Mouse (Mus musculus): ENCODE measurements at regions not wholly inside any gene's neighbourhood (a gene's known extent, or its start where the extent isn't known, plus 50 kb on each side); places are given as distances from the start of the nearest gene placed in this dataset.

DNA sequence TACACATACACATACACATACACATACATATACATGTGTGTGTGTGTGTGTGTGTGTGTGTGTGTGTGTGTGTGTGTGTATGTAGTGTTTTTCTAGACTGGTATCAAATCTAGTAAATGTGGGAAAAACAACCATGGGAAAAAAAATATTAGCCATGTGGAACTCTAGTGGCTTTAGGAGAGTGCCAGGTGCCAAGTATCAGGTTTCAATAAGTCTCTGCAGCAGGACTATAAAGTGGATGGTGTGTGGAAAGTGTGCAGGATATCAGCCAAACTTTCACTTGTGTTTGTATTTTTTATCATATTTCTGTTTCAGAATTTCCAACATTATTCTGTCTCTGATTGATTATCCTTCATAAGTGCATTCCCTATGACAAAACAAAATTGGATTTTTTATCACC is 653.3 kb upstream of the Fam98a start:
- H3K9me3 ChIP-seq (replicated peaks; ENCODE audit: control insufficient read depth, low read length), result no peaks in the 10 kb centered on the region
- no peak overlapping the region for H3K4me3 ChIP-seq (ENCODE audit: low read depth, low read length)
- no peaks in the 10 kb centered on the region for H3K36me3 ChIP-seq (replicated peaks; ENCODE audit: control insufficient read depth, insufficient read depth, low read length)
- no peak overlapping the region for H3K4me2 ChIP-seq (ENCODE audit: low read depth, low read length)
- no peak overlapping the region for H3K27ac ChIP-seq (ENCODE audit: low read depth)
- no peak for DNase-seq (ENCODE audit: low spot score)
- no peaks in the 10 kb centered on the region for H3K27me3 ChIP-seq (ENCODE audit: control insufficient read depth, insufficient read depth, low read length)
- H3K4me1 ChIP-seq (ENCODE audit: control insufficient read depth, insufficient read depth), result no peaks in the 10 kb centered on the region
- H3K9ac ChIP-seq (replicated peaks; ENCODE audit: low read depth, low read length), result no peak overlapping the region
- ATAC-seq (ENCODE audit: insufficient read depth, low read depth), result no peak
- no peak for TF ChIP-seq CTCF (IDR thresholded peaks at IDR 0.05; ENCODE audit: low read depth)
- TF ChIP-seq EP300 (IDR thresholded peaks at IDR 0.05; ENCODE audit: low read depth), result no peak

DNA sequence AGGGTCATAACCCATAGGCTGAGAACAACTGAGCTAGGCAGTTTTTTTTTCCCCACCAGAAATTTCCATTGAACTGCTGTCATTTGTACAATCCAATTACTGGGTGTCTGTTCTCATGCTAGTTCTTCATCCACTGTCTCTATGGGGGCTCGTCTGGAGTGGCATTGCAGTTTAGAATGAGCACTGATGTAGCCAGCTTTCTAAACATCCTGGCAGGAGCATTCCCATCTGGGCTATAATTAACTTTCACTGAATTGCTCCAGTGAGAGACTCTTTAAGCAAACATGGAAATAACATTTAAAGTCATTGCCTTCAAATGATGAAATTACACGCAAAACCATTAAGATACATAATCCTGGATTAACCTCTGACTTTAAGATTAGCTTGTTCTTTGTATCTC is 633.1 kb upstream of the Fam98a start:
- no peaks in the 10 kb centered on the region for H3K9me3 ChIP-seq (replicated peaks; ENCODE audit: control insufficient read depth, low read length)
- H3K9ac ChIP-seq (replicated peaks; ENCODE audit: low read depth, low read length), result no peak overlapping the region
- no peak overlapping the region for H3K27ac ChIP-seq (ENCODE audit: low read depth)
- ATAC-seq (ENCODE audit: insufficient read depth, low read depth), result no peak
- TF ChIP-seq EP300 (IDR thresholded peaks at IDR 0.05; ENCODE audit: low read depth) (no peak), CTCF (IDR thresholded peaks at IDR 0.05; ENCODE audit: low read depth) (no peak)
- no peaks in the 10 kb centered on the region for H3K36me3 ChIP-seq (replicated peaks; ENCODE audit: control insufficient read depth, insufficient read depth, low read length)
- no peaks in the 10 kb centered on the region for H3K4me1 ChIP-seq (ENCODE audit: control insufficient read depth, insufficient read depth)
- no peak overlapping the region for H3K4me3 ChIP-seq (ENCODE audit: low read depth, low read length)
- H3K4me2 ChIP-seq (ENCODE audit: low read depth, low read length), result no peak overlapping the region
- no peaks in the 10 kb centered on the region for H3K27me3 ChIP-seq (ENCODE audit: control insufficient read depth, insufficient read depth, low read length)
- DNase-seq (ENCODE audit: low spot score), result no peak
- 46% methylated on average over 2 of the region's 2 CpGs for WGBS

DNA sequence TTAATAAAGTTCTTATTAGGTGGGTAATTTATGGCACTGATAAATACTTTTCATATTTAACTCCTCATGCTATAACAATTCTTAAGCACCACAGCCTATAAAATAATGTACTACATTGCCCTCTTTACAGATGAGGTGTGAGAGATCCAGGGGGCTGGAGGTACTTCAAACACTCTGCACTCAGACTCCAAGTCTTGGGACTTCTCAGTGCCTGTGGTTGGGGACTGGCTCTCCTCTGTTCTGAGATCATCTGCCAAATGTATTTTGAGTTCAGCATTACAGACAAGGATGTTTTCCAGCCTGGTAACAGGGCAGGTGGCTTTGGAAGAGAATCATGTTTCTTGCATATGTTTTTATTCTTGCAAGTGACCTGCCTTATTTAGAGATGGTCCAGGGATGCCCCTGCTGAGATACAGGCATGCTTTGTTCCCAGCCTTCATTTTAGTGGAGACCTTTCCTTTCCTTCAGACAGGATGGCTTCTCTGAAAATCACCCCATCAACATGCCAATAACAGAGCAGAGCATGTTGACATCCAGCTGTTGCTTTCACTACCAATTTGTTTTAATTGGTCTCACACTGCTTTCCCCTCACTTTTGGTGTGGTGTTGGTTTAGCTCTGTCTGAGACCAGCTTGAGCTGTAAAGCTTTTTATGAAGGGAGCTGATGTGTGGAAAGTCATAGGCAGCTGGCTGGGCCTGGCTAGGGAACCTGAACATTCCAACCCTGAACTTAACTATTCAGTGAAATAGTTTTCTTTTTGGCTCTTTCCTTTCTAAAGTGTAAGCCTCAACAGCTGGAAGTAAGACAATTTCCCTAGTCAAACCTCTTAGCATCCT is 585.1 kb upstream of the Fam98a start:
- H3K36me3 ChIP-seq (replicated peaks; ENCODE audit: control insufficient read depth, insufficient read depth, low read length), result no peaks in the 10 kb centered on the region
- H3K4me3 ChIP-seq (ENCODE audit: low read depth, low read length), result no peak overlapping the region
- no peak overlapping the region for H3K4me2 ChIP-seq (ENCODE audit: low read depth, low read length)
- H3K27ac ChIP-seq (ENCODE audit: low read depth), result no peak overlapping the region
- TF ChIP-seq CTCF (IDR thresholded peaks at IDR 0.05; ENCODE audit: low read depth) (no peak), EP300 (IDR thresholded peaks at IDR 0.05; ENCODE audit: low read depth) (no peak)
- H3K27me3 ChIP-seq (ENCODE audit: control insufficient read depth, insufficient read depth, low read length), result no peaks in the 10 kb centered on the region
- no peaks in the 10 kb centered on the region for H3K9me3 ChIP-seq (replicated peaks; ENCODE audit: control insufficient read depth, low read length)
- ATAC-seq (ENCODE audit: insufficient read depth, low read depth) (no peak), DNase-seq (ENCODE audit: low spot score) (no peak)
- H3K9ac ChIP-seq (replicated peaks; ENCODE audit: low read depth, low read length), result no peak overlapping the region
- H3K4me1 ChIP-seq (ENCODE audit: control insufficient read depth, insufficient read depth), result no peaks in the 10 kb centered on the region

- Histone ChIP-seq H3K9ac (replicated peaks; ENCODE audit: low read depth, low read length) (no peak overlapping the region), H3K4me3 (ENCODE audit: low read depth, low read length) (no peak overlapping the region), H3K27me3 (ENCODE audit: control insufficient read depth, insufficient read depth, low read length) (no peaks in the 10 kb centered on the region), H3K27ac (ENCODE audit: low read depth) (no peak overlapping the region), H3K9me3 (replicated peaks; ENCODE audit: control insufficient read depth, low read length) (0 out of 2 replicates have a peak, but pooled peaks cover 3% of the 10 kb centered on the region), H3K4me2 (ENCODE audit: low read depth, low read length) (no peak overlapping the region), H3K4me1 (ENCODE audit: control insufficient read depth, insufficient read depth) (no peaks in the 10 kb centered on the region), H3K36me3 (replicated peaks; ENCODE audit: control insufficient read depth, insufficient read depth, low read length) (no peaks in the 10 kb centered on the region)
- no peak for ATAC-seq (ENCODE audit: insufficient read depth, low read depth)
- 52% methylated on average over 3 of the region's 3 CpGs for WGBS
- no peak for DNase-seq (ENCODE audit: low spot score)
- TF ChIP-seq CTCF (IDR thresholded peaks at IDR 0.05; ENCODE audit: low read depth), result no peak
- TF ChIP-seq EP300 (IDR thresholded peaks at IDR 0.05; ENCODE audit: low read depth), result no peak
Measured at GRCm38 (mm10) chr17:76134030-76134429, 582.3 kb upstream of the Fam98a start.

GRCm38 (mm10) chr17:76125260-76125659 is 573.5 kb upstream of the Fam98a start:
- TF ChIP-seq CTCF (IDR thresholded peaks at IDR 0.05; ENCODE audit: low read depth) (no peak), EP300 (IDR thresholded peaks at IDR 0.05; ENCODE audit: low read depth) (no peak)
- DNase-seq (ENCODE audit: low spot score), result no peak
- H3K36me3 ChIP-seq (replicated peaks; ENCODE audit: control insufficient read depth, insufficient read depth, low read length), result no peaks in the 10 kb centered on the region
- no peak overlapping the region for H3K27ac ChIP-seq (ENCODE audit: low read depth)
- WGBS, result 78% methylated on average over 5 of the region's 5 CpGs
- H3K9me3 ChIP-seq (replicated peaks; ENCODE audit: control insufficient read depth, low read length), result no peaks in the 10 kb centered on the region
- no peak for ATAC-seq (ENCODE audit: insufficient read depth, low read depth)
- no peaks in the 10 kb centered on the region for H3K4me1 ChIP-seq (ENCODE audit: control insufficient read depth, insufficient read depth)
- no peaks in the 10 kb centered on the region for H3K27me3 ChIP-seq (ENCODE audit: control insufficient read depth, insufficient read depth, low read length)
- no peak overlapping the region for H3K9ac ChIP-seq (replicated peaks; ENCODE audit: low read depth, low read length)
- no peak overlapping the region for H3K4me2 ChIP-seq (ENCODE audit: low read depth, low read length)
- no peak overlapping the region for H3K4me3 ChIP-seq (ENCODE audit: low read depth, low read length)
